Mouse (Mus musculus) urinary bladder, postnatal 10 days (tissue): ENCODE measurements around the gene Xpo6.
A peak's percentile ranks its signal among the peaks of the same experiment; 100 is the strongest.

Experiments
- DNase-seq: peaks from one replicate; pipeline ENCODE4 v3.0.0; 2022; ENCODE audit warnings: low spot score

Gene Xpo6

GRCm38 (mm10) chr7:126200178-126200996 lies at the start of gene Xpo6:
Gene Xpo6, minus strand, starts transcription at chr7:126200501.
- peak; percentile 80 for DNase-seq

DNA sequence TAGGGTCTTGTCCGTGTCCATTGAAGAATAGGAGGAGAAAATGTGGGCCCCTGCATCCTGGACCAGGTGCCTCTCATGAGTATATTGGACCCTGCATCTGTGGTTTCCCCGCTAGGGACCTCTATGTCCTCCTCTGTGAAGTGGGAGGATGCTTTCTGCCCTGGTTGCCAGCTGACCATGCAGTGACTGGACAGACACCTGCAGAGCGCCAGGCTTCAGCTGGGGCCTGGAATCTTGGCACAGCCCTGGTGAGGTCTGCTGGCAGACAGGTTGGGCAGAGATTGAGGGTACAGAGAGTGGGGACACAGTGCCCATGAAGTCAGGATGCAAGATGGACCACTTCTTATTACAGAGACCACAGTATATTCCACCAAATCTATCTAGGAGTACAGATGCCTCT lies 49.7 kb upstream of the Xpo6 start:
- no peak for DNase-seq

DNA sequence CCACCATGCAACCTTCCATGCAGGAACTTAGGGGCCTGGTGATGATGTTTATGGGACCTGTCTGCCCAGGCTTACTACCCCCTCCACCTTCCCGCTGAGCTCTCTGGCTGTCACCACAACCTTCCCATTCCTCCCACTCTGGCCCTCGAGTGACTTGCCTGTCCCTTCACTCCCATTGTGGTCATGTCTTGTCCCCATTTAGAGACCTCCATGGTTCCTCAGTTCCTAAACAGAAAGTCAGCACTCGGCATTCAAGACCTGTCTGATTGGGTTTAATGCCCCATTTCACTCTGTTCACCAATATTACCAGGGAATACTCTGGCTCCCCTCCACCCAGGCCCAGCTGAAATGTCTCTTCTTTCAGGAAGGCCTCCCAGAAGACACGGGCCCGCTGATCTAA lies 48.8 kb upstream of the Xpo6 start:
- no peak for DNase-seq

- DNase-seq: no peak
Measured at GRCm38 (mm10) chr7:126248641-126249141, 48.4 kb upstream of the Xpo6 start.

- DNase-seq: no peak
Measured at GRCm38 (mm10) chr7:126248088-126248487, 47.8 kb upstream of the Xpo6 start.

DNA sequence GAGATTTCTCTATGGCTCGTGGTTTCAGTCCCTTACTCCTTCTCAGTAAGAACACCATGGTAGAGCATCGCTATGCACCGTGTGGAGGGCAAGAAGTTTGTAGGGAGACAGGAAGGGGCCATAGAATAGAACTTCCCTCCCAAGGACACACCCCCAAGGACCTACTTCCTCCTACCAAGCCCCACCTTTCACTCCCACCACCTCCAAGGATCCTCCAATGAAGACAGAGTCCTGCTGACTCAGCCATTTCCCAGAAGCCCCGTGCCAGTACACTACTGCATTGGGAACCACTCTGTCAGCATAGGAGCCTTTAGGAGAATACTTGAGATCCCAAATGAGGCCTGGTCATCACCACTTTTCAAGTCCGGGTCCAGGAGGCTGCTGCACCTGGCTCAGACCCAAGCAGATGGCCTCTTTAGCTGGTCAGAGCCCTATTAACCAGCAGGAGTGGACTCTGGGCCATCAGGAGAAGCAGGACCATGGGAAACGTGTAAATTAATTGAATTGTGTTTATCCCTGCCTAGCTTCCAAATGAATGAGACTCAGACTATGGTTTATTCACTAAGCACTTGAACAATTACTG lies 44.0 kb upstream of the Xpo6 start:
- DNase-seq: no peak

DNA sequence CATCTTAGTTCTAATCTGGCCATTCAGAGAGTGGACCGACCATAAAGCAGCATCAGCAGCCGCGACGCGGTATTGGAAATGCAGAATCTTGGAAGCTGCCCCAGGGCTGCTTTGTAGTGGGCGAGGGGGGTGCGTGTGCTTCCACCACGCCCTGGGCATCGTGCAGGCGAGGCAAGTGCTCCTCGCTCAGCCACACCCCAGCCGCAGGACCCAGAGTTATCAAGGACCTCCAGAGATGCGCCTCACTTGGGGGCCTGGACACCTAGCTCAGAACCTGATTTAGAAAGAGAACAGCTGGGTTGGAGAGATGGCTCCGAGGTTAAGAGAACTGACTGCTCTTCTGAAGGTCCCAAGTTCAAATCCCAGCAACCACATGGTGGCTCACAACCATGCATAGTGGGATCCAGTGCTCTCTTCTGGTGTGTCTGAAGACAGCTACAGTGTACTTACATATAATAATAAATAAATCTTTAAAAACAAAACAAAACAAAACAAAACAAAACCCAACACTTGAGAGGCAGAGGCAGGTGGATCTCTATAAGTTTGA lies 40.6 kb upstream of the Xpo6 start:
- DNase-seq: no peak

DNA sequence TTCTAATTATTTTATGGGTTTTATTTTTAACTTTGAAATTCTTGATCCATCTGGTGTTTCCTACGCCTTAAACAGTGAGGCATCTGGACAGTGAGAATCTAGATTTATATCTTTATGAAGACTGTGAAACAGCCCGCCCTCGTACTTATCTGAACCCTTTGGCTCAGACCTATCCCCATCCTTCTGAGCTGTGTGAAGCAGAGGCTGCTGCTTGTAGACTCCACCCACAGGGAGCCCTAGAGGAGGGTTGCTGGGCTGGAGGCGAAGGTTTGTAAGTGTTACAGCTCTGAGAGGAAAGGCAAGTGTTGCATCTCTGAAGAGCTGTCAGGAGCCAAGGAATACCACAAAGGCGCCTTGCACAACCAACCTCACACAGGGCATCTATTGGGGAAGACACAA lies 36.5 kb upstream of the Xpo6 start:
- DNase-seq: no peak

- DNase-seq: no peak
Measured at GRCm38 (mm10) chr7:126236083-126236793, 35.9 kb upstream of the Xpo6 start.

- no peak for DNase-seq
Measured at GRCm38 (mm10) chr7:126234611-126235010, 34.3 kb upstream of the Xpo6 start.

DNA sequence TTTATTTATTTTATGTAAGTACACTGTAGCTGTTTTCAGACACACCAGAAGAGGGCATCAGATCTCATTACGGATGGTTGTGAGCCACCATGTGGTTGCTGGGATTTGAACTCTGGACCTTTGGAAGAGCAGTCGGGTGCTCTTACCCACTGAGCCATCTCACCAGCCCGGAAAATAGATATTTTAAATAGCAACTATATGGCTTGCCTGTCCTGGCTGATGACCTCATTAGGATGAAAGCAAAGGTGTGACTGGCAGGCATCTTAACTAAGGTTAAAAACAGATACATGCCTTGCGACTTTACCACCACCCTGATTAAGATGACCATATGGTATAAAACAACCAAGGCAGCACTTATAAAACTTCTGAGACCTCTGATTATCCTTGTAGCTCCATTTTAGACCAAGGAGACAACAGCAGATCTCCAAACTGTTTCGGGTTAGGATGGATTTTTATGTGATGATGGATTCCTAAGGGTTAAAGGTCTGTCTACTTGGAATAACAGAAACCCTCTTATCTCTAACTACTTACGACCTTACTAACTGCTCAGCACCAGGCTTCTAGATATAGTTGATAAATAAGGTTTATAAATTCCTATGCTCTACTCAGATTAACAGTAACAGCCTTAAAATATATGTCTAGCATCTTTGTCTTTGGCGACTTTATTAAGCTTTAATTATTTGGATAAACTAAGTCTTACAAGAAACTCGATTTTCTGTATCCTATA lies 32.2 kb upstream of the Xpo6 start:
- DNase-seq: no peak

DNA sequence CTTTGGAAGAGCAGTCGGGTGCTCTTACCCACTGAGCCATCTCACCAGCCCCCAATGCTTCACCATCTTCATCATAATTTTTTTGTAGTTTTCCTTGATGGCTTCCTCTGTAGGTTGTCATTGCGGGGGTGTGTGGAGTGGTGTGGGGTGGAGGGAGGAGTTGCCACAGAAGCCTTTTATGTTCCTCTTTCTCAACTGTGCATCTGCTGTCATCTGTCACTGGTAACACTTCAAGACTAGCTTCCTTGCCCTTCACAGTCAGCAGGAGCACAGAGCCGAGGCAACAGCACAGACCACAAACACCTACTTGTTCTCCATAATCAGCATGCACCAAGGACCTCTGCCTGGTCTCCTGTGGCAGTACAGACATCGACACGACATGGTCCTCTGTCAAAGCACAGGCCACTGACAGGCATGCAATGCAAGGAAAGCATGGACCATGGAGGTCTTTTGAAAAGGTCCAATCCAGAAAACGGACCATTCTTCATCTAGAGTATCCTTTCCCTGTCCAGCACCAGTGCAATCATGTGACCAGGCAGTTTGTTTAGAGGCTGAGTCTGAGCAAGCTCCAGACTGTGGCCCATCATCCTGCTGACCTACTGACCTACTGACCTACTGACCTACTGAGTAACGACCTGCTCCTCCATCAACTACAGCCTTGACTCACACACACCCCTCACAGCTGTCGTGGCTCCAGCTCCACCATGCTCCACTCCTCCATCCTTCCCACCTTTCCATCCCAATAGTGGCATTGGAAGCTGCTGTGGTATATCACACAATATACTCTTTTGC lies 30.3 kb upstream of the Xpo6 start:
- no peak for DNase-seq

- DNase-seq: no peak
Measured at GRCm38 (mm10) chr7:126226136-126226535, 25.8 kb upstream of the Xpo6 start.

DNA sequence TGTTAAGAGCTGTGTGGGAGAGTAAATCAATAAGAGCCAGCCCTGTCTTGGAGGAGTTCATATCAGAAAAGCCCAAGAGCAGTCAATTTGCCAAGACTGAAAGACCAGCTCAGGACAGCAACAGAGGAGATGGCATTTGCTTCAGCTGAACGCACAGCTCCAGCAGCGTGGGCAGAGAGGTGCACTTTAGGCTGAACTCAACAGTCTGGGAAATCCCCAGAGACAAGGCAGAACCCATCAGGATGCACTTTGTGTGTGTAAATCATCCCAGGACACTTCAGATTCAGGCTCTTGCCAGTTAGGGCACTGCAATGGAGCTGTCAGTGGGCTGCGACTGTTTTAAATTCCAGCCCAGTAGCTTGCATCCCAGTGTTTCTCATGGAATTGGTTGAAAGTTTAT lies 22.5 kb upstream of the Xpo6 start:
- DNase-seq: no peak

GRCm38 (mm10) chr7:126220611-126221010 lies 20.3 kb upstream of the Xpo6 start:
- no peak for DNase-seq

DNA sequence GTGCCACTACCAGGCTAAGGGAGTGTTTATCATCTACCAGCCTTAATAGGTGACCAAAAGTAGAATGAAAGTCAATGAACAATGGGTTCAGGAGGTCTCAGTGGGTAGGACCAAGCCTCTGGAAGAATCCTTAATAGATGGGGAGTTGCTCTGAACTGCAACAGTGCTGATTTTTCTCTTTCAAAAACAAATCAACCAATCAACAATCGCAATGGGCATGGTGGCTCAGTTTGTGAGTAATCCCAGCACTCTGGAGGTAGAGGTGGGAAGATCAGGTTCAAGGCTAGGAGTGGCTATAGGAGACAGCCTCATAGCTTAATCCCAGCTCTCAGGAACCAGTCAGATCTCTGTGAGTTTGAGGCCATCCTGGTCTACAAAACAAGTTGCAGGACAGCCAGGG lies 18.0 kb upstream of the Xpo6 start:
- DNase-seq: no peak

DNA sequence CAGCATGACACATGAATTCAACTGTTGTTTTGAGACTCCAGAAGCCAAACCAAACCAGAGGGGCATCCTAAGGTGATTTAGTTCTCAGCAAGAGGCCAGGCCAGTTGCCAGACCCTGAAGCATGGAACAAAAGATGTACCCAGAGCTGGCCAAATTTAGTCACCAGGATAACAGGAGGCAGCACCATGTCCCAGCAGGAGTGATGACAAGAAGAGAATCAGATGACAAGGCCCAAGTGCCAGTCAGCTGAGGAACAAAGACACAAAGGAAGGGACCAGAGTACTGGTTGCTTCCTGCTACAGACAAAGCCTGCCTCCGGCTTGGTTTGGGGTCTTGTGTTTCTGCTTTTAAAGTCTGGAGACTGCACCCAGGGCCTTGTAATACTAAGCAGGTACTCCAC lies 16.6 kb upstream of the Xpo6 start:
- no peak for DNase-seq

GRCm38 (mm10) chr7:126210856-126211255 lies 10.6 kb upstream of the Xpo6 start:
- no peak for DNase-seq

- no peak for DNase-seq
Measured at GRCm38 (mm10) chr7:126200997-126201345, 670 bp upstream of the Xpo6 start.

DNA sequence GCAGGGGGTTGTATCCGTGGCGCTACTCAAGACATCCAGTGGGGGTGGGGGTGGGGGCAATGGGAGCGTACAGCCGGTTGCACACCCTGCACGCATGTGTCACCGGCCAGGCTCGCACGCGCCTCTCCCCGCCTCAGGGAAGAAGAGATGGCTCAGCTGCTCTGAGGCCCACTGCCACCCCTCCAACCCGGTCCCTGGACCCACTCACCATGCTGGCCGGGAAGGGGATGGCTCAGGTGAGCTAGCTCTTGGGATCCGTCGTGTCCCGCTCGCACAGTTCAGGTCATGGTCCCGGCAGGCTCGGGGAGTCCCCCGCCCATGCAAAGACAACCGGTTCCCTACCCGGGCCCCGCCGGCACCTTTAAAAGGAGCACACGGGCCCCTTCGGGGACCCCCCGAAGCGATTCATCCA lies 604 bp downstream of the Xpo6 start:
- no peak for DNase-seq

- DNase-seq: no peak
Measured at GRCm38 (mm10) chr7:126198926-126199325, 1.4 kb downstream of the Xpo6 start.
